Mouse (Mus musculus) fat pad, adult 2 months (tissue): Measurements from ENCODE around the gene Prdx2.

Experiments
- DNase-seq: peaks from one replicate; pipeline ENCODE4 v3.0.0-alpha.2; 2011; ENCODE audit warnings: low read depth, low spot score; ENCODE audit errors: extremely low read depth

The Prdx2 gene

GRCm38 (mm10) chr8:84969241-84970134 lies at the start of gene Prdx2, which contains the start of the genes Gm49661 and Rnaseh2a:
Gene Prdx2, plus strand, starts transcription at chr8:84969587.
Gene Gm49661, minus strand, starts transcription at chr8:84969433.
Gene Rnaseh2a, minus strand, starts transcription at chr8:84969767.
- DNase-seq = no peak

- no peak for DNase-seq
These were observed 47.8 kb upstream of the Prdx2 start for GRCm38 (mm10) chr8:84921596-84921995.

GRCm38 (mm10) chr8:84925557-84925956 lies 43.8 kb upstream of the Prdx2 start:
- no peak for DNase-seq

GRCm38 (mm10) chr8:84927513-84927912 lies 41.9 kb upstream of the Prdx2 start:
- DNase-seq = no peak

GRCm38 (mm10) chr8:84928456-84929306 lies 40.7 kb upstream of the Prdx2 start:
- no peak for DNase-seq

GRCm38 (mm10) chr8:84930582-84930981 lies 38.8 kb upstream of the Prdx2 start:
- DNase-seq = no peak

- DNase-seq = no peak
These were observed 35.4 kb upstream of the Prdx2 start for GRCm38 (mm10) chr8:84933767-84934559.

GRCm38 (mm10) chr8:84934860-84935259 lies 34.5 kb upstream of the Prdx2 start:
- no peak for DNase-seq

GRCm38 (mm10) chr8:84935489-84935888 lies 33.9 kb upstream of the Prdx2 start:
- no peak for DNase-seq

GRCm38 (mm10) chr8:84936041-84936961 lies 33.1 kb upstream of the Prdx2 start:
- DNase-seq = no peak

GRCm38 (mm10) chr8:84936962-84937546 lies 32.3 kb upstream of the Prdx2 start, which contains the start of gene Mast1:
Gene Mast1, minus strand, starts transcription at chr8:84937359.
- DNase-seq = no peak

GRCm38 (mm10) chr8:84937620-84938485 lies 31.5 kb upstream of the Prdx2 start:
- DNase-seq = no peak

- no peak for DNase-seq
These were observed 25.7 kb upstream of the Prdx2 start for GRCm38 (mm10) chr8:84943699-84944098.

GRCm38 (mm10) chr8:84944478-84945160 lies 24.8 kb upstream of the Prdx2 start:
- DNase-seq = no peak

- DNase-seq = no peak
These were observed 24.2 kb upstream of the Prdx2 start for GRCm38 (mm10) chr8:84945235-84945632.

GRCm38 (mm10) chr8:84945633-84946527 lies 23.5 kb upstream of the Prdx2 start:
- no peak for DNase-seq
